Mouse (Mus musculus) lung, postnatal 4 days (tissue): ENCODE measurements around the gene Cstad.

Source experiments
- DNase-seq, 2 experiments: peaks; one replicate each; pipeline ENCODE4 v3.0.0; 2021

Cstad gene

GRCm38 (mm10) chr2:30629860-30630259, 35.0 kb downstream of the Cstad start:
- DNase-seq, result no peak

- DNase-seq, result peak; percentile 49 to 73
Measured at GRCm38 (mm10) chr2:30636266-30636671, 41.4 kb downstream of the Cstad start.

DNA sequence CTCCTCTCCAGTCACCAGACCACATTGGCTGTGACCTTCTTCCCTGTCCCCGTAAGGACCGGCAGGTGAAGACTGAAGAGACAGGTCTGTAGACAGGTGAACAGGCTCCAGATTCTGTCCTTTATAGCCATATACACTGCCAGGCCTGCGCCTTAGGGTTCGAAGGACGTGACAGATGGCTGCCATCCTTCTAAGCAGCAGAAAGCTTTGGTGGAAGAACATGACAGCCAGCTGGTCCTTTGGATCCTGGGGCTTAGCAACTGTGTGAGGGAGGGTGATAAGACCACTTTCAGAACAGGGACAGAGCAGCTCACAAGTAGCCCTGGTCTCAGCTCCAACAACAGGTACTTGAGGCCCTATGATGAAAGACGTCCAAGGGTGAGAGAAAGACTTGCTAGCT, 43.2 kb downstream of the Cstad start:
- no peak for DNase-seq

- peak in 1 of 2 experiments; percentile 37 for DNase-seq
Measured at GRCm38 (mm10) chr2:30640021-30640481, 45.2 kb downstream of the Cstad start.

GRCm38 (mm10) chr2:30642810-30643209, 48.0 kb downstream of the Cstad start:
- peak in 1 of 2 experiments; percentile 20 for DNase-seq

DNA sequence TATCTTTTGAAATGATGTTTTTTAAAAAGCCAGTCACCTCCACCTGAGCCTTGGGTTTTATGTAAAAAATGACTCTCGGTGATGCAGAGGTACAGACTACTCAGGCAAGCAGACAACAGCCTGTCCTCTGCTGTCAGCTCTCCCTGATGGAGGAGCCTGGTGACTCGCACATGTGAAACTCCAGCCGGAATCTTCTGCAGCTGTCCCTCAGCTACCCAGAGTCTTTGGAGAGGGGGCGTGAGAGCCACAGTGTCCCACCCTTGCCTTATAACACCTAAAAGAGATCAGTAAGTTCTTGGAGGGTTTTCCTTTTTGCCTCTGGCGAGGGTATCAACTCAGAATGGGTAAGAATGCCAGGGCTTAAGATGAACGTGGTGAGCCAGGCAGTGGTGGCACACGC, 48.6 kb downstream of the Cstad start:
- no peak for DNase-seq

- DNase-seq, result peak; percentile 59 to 75
Measured at GRCm38 (mm10) chr2:30646833-30647232, 52.0 kb downstream of the Cstad start.

DNA sequence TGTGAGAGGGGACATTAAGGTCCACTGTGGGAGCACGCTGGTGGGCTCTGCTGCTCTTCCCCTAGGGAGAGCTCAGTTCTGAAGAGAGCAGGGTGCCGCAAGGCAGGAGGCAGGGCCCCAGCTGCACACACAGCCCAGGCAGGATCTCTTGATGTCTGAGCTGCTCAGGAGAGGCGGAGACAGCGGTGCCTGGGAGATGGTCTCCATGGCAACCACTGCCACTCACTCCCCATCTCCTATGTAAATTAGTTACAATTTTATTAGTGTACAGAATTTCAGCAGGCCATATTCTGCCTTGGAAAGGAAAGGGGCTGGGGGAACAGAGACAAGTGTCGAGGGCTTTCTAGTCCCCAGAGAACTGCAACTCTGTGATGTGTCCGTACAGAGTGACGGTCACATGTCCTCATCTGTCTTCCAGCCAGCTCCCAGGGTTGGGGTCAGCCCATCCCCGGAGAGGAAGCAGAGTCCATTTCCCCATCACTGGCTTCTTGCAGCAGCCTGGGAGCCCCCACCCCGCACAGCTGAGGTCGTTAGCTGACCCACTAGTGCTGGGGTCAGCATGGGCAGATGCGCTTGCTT, 52.6 kb downstream of the Cstad start:
- DNase-seq, result peak; percentile 37 to 68

DNA sequence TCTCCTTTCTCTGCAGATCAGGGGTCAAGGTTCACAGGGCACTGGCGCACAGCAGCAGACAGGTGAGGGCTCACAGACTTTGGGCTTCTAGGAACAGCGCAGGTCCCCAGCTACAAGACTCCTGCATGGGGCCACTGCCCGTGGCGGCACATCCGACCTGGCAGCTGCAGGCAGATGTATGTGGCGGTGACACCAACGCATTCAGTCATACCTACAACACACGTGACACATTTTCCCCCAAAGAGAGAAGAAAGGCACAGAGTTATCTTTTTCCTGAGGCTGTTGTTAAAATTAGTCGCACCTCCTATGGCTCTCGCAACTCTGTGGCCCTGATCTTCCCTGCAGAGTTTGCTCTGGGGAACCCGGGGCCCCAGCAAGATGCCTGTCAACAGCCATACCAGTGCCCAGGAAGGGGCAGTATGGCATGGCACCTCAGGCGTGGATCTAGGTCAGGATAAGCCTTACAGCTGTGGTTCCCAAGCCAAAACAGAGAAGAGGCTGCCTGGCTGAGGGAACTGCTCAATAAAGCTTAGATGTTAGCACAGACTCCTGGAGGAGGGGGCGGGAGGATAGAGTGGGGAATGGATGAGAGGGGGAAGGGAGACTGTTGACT, 53.1 kb downstream of the Cstad start:
- DNase-seq, result no peak

DNA sequence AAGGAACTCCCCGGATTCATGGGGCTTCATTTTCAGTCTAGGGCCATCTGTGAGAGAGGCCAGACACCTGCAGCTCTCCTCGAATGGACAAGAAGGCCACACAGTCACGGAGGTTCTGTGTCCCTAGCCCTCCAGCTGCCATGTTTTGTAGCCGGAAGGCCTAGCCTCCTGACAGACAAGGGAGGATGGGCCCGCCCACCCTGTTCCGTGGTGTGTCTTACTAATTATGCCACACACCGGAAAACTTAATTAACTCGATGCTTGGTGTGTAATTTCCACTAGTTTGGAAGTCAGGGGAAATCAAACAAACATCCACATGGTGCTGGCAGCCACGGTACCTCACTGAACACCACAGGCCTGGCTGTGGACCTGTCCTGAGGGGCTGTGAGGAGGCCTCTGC, 55.4 kb downstream of the Cstad start:
- no peak for DNase-seq

GRCm38 (mm10) chr2:30651831-30652230, 57.0 kb downstream of the Cstad start:
- DNase-seq, result no peak

- DNase-seq, result peak; percentile 63 to 85
Measured at GRCm38 (mm10) chr2:30652581-30653037, 57.8 kb downstream of the Cstad start.

DNA sequence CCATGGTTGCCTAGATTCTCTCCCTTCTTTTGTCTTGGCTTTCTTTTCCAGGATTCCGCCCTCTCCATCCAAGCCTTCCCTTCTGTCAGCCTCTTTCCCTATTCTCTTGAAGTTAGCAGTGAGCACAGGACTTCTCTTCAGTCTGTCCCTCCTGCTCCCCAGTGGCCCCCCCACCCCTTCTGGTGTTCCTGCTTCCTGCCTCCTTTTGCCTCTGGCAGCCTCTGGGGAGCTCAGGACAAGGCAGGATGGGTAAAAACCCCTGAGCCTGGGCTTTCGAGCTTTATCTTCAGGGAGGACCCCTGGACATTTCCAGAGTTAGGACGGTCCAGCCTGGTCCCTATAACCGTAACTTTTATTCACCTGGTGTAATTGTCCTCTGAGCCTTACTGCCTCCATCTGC, 58.2 kb downstream of the Cstad start:
- DNase-seq, result no peak

- no peak for DNase-seq
Measured at GRCm38 (mm10) chr2:30654158-30654557, 59.3 kb downstream of the Cstad start.

- DNase-seq, result no peak
Measured at GRCm38 (mm10) chr2:30654582-30654981, 59.7 kb downstream of the Cstad start.

- DNase-seq, result no peak
Measured at GRCm38 (mm10) chr2:30655746-30656145, 60.9 kb downstream of the Cstad start.

GRCm38 (mm10) chr2:30656711-30657555, 62.1 kb downstream of the Cstad start:
- DNase-seq, result no peak

DNA sequence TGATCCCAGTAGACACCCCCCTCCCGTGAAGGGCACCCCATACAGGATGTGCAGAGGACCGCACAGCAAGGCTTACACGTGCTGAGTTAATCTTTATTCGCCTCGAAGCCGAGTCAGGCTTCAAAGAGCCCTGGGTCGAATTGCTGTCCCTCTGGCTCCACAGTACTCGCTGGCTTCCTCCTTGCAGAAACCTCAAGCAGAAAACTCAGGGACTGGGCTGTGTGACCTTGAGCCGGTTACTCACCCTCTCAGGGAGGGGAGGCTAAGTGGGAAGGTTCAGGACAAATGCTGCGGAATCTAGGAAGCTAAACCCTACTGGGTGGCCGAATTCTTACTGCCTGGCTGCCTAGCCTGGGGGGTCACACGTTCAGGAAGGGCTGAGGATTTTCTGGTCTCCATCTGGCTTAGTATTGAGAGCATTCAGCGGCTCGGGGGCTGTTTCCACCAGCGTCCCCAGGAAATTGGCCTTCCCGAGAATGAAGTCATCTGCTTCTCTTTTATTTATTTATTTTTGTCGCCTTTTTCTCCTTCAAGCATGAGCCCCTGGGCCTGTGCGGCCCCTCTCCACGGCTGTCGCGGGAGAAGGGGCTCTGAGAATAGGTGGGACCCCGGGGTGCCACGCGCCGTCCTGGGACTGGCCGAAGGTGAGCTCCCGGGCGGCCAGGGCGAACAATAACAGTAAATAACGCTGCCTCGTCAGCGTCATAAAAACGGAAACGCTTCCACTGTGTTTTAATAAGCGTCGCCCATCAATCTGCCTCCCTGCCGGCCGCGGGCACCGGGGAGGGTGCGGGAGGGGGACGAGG, 63.0 kb downstream of the Cstad start:
- DNase-seq, result no peak

DNA sequence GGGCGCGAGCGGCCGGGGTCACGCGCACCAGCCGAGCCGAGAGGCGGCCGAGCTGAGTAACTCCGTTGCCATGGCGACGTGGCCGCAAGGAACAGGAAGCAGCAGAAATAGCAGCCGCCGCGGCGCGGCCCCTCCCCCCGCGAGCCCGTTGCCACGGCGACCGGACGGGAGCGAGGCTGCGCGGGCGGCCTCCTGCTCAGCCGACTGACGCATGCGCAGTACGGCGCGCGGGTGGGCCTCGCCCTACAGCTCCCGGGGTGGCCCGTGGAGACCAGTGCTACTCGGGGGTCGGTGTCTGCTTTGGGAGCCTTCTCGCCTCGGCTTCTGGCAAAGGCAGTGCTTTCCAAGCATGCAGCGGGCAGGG, 63.6 kb downstream of the Cstad start:
- DNase-seq, result peak; percentile 99 to 100
